11 mouse cellular contexts compared by ENCODE assay signal in genomic region chr2:160734331-160734730, GRCm38 (mm10). TPM values are rescaled to one million over a fixed set of nuclear protein-coding genes. Genes with fewer than 3 reads are reported as not detected.
DNase-seq lines count a peak whose midpoint lies in the region; ATAC-seq lines count a peak whose summit lies in the region.
"Had no signal": no experiment of that assay in that cellular context is flagged by ENCODE, and none has a peak within 500 bp of the region (broad histone marks: within the 10 kb centered on the region; RNA-seq: fewer than 3 reads in every experiment).

No protein-coding gene starts in this region.

- no peak overlapping the region for H3K27ac ChIP-seq in hindbrain, embryonic 10.5 days
- H3K27ac ChIP-seq in hindbrain, embryonic 11.5 days (ENCODE audit: low read depth, low read length): no peak overlapping the region
- H3K27ac ChIP-seq in forebrain, embryonic 16.5 days (ENCODE audit: low read length): no peak overlapping the region
- no peak overlapping the region for H3K27ac ChIP-seq in midbrain, embryonic 15.5 days

- peaks cover 68% of the 10 kb centered on the region for H3K4me1 ChIP-seq in hindbrain, embryonic 10.5 days (replicated peaks)
- peaks cover 7% of the 10 kb centered on the region; the same call in 1 of the 2 replicates for H3K4me1 ChIP-seq in hindbrain, embryonic 11.5 days (replicated peaks; ENCODE audit: control insufficient read depth, insufficient read depth, low read length)
- peaks cover 39% of the 10 kb centered on the region for H3K4me1 ChIP-seq in forebrain, embryonic 16.5 days (replicated peaks; ENCODE audit: control insufficient read depth, insufficient read depth, low read length)
- H3K4me1 ChIP-seq in midbrain, embryonic 15.5 days: peaks cover 69% of the 10 kb centered on the region

- intact Hi-C loops in left cerebral cortex, postnatal 4 days (cut with DNase I): no loop called here

- peaks cover 58% of the 10 kb centered on the region for H3K36me3 ChIP-seq in hindbrain, embryonic 10.5 days
- peaks cover 6% of the 10 kb centered on the region; the same call in 1 of the 2 replicates for H3K36me3 ChIP-seq in hindbrain, embryonic 11.5 days (ENCODE audit: control insufficient read depth, insufficient read depth, low read length)
- H3K36me3 ChIP-seq in forebrain, embryonic 16.5 days (ENCODE audit: control insufficient read depth, insufficient read depth): peaks cover 9% of the 10 kb centered on the region; the same call in 1 of the 2 replicates
- no peaks in the 10 kb centered on the region; the same call in 1 of the 2 replicates for H3K36me3 ChIP-seq in midbrain, embryonic 15.5 days (replicated peaks)

- H3K27me3 ChIP-seq in hindbrain, embryonic 10.5 days (ENCODE audit: insufficient read depth, poor library complexity, severe bottlenecking): peaks cover 4% of the 10 kb centered on the region; the same call in 1 of the 2 replicates
- no peaks in the 10 kb centered on the region for H3K27me3 ChIP-seq in hindbrain, embryonic 11.5 days (ENCODE audit: control insufficient read depth, insufficient read depth, low read length)
- H3K27me3 ChIP-seq in forebrain, embryonic 16.5 days (replicated peaks; ENCODE audit: control insufficient read depth, insufficient read depth, low read length): no peaks in the 10 kb centered on the region
- no peaks in the 10 kb centered on the region for H3K27me3 ChIP-seq in midbrain, embryonic 15.5 days (replicated peaks)

- H3K4me2 ChIP-seq in hindbrain, embryonic 11.5 days (replicated peaks; ENCODE audit: low read depth, low read length): no peak overlapping the region
- peak overlapping the region; percentile 92 for H3K4me2 ChIP-seq in forebrain, embryonic 16.5 days (ENCODE audit: low read length)
- H3K4me2 ChIP-seq in midbrain, embryonic 15.5 days: peak overlapping the region; percentile 92

- peak overlapping the region; percentile 91; the same call in 1 of the 2 replicates for H3K4me3 ChIP-seq in hindbrain, embryonic 10.5 days
- no peak overlapping the region for H3K4me3 ChIP-seq in hindbrain, embryonic 11.5 days (ENCODE audit: low read depth, low read length)
- H3K4me3 ChIP-seq in forebrain, embryonic 16.5 days (replicated peaks; ENCODE audit: low read length): no peak overlapping the region
- H3K4me3 ChIP-seq in midbrain, embryonic 15.5 days: no peak overlapping the region
- H3K4me3 ChIP-seq: erythroblast, embryonic 14.5 days; myocyte had no signal

- no peak for DNase-seq in hindbrain, embryonic 10.5 days (ENCODE audit: low spot score)
- DNase-seq in hindbrain, embryonic 11.5 days (ENCODE audit: low spot score): no peak
- DNase-seq in T-cell, adult 2 months (ENCODE audit: low spot score): peak; percentile 74
- no peak for DNase-seq in adrenal gland, adult 2 months
- no peak for DNase-seq in left cerebral cortex, adult 8-10 months (ENCODE audit: low spot score in 2 of 2)
- no peak for DNase-seq in left cerebral cortex, postnatal 4 days
- DNase-seq: kidney, postnatal 10 days had no signal

- no peak overlapping the region for H3K9ac ChIP-seq in hindbrain, embryonic 11.5 days (ENCODE audit: low read depth, low read length)
- H3K9ac ChIP-seq in forebrain, embryonic 16.5 days (replicated peaks; ENCODE audit: low read depth, low read length): no peak overlapping the region
- no peak overlapping the region; the same call in 1 of the 2 replicates for H3K9ac ChIP-seq in midbrain, embryonic 15.5 days

- no peaks in the 10 kb centered on the region for H3K9me3 ChIP-seq in hindbrain, embryonic 10.5 days
- H3K9me3 ChIP-seq in hindbrain, embryonic 11.5 days (ENCODE audit: control insufficient read depth, low read length): no peaks in the 10 kb centered on the region
- H3K9me3 ChIP-seq in forebrain, embryonic 16.5 days (ENCODE audit: control insufficient read depth, low read length): no peaks in the 10 kb centered on the region
- no peaks in the 10 kb centered on the region for H3K9me3 ChIP-seq in midbrain, embryonic 15.5 days

- 93% methylated on average over 3 of the region's 3 CpGs for WGBS in hindbrain, embryonic 10.5 days
- 91% methylated on average over 3 of the region's 3 CpGs for WGBS in hindbrain, embryonic 11.5 days
- 69% methylated on average over 3 of the region's 3 CpGs for WGBS in forebrain, embryonic 16.5 days
- WGBS in midbrain, embryonic 15.5 days: 89% methylated on average over 3 of the region's 3 CpGs

- no peak for ATAC-seq in hindbrain, embryonic 11.5 days (ENCODE audit: low FRiP score)
- no peak for ATAC-seq in forebrain, embryonic 16.5 days
- no peak for ATAC-seq in midbrain, embryonic 15.5 days (replicated peaks)

RNA-seq across cellular contexts. Expression of gene Plcg1, which starts 3.2 kb away (rescaled TPM):
- polyA plus RNA-seq in hindbrain, embryonic 10.5 days (2016; fragmentation: Nextera tagmentation; extraction: Ambion mirVana): 65.1 and 78.0 TPM in 2 replicates
- polyA plus RNA-seq in hindbrain, embryonic 11.5 days (2014; fragmentation: Nextera tagmentation; extraction: Ambion mirVana): 67.8 and 73.3 TPM in 2 replicates
- 83.2 and 84.4 TPM in 2 replicates for polyA plus RNA-seq in forebrain, embryonic 16.5 days (2015; fragmentation: Nextera tagmentation; extraction: Ambion mirVana)
- 64.3 and 68.4 TPM in 2 replicates for polyA plus RNA-seq in midbrain, embryonic 15.5 days (2015; fragmentation: Nextera tagmentation; extraction: Ambion mirVana)
- 10 to 100 TPM; 49.1 to 52.3 TPM for total RNA-seq in adrenal gland, adult 2 months (2021)
- polyA plus RNA-seq in adrenal gland, adult 2 months (2012; rRNA removed): 28.3 and 61.1 TPM in 2 replicates
- 100 to 1,000 TPM; 103 to 121 (median 114) TPM for total RNA-seq in left cerebral cortex, adult 8-10 months (2022)
- total RNA-seq in left cerebral cortex, postnatal 4 days (2021): 100 to 1,000 TPM; 176 to 190 TPM
